8 mouse cellular contexts compared by ENCODE assay signal in the genomic region with DNA sequence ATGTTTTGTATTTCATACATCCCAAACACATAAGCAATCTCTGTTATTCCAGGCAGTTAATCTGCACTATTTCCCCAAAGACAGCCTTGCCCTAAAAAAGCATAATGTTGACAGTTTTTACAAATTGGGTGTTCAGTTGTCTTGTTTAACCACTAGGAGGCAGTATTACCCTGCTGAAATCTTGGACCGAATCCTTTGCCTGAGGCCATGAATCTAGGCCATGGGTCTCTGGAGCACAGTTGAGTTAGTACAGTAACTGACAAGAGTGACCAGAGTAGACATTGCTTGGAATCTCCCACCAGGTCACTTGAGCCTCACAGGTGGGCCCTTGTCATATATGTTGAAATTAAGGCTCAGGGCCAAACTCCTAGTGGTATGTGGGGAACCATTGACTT. TPM values are rescaled to one million over a fixed set of nuclear protein-coding genes. Genes with fewer than 3 reads are reported as not detected.
DNase-seq lines count a peak whose midpoint lies in the region; ATAC-seq and TF ChIP-seq lines count a peak whose summit lies in the region.
"Had no signal": no experiment of that assay in that cellular context is flagged by ENCODE, and none has a peak within 500 bp of the region (broad histone marks: within the 10 kb centered on the region; RNA-seq: fewer than 3 reads in every experiment).

No protein-coding gene starts in this region.

- DNase-seq in kidney, postnatal 14 days, result no peak
- peak; percentile 94 for DNase-seq in adipocyte (ENCODE audit: low spot score)
- DNase-seq in gastrocnemius, postnatal 14 days, result no peak
- no peak for DNase-seq in cerebellum, adult 11 months
- DNase-seq: right cerebral cortex, postnatal 4 days had no signal

- peaks cover 21% of the 10 kb centered on the region for H3K4me1 ChIP-seq in kidney, embryonic 15.5 days
- H3K4me1 ChIP-seq in E14TG2a.4 (replicated peaks; ENCODE audit: low read depth, low read length), result peaks cover 46% of the 10 kb centered on the region

- H3K9me3 ChIP-seq in kidney, embryonic 15.5 days (replicated peaks), result no peaks in the 10 kb centered on the region
- H3K9me3 ChIP-seq in E14TG2a.4 (ENCODE audit: low read length), result no peaks in the 10 kb centered on the region

- H3K4me3 ChIP-seq in kidney, embryonic 15.5 days (replicated peaks), result no peak overlapping the region
- H3K4me3 ChIP-seq in E14TG2a.4 (replicated peaks; ENCODE audit: low read length), result no peak overlapping the region

- peak overlapping the region; percentile 55 for H3K27ac ChIP-seq in kidney, embryonic 15.5 days

- no peak overlapping the region for H3K4me2 ChIP-seq in kidney, embryonic 15.5 days

- ATAC-seq in kidney, embryonic 15.5 days (replicated peaks; ENCODE audit: low FRiP score), result no peak
- peak; percentile 38 for ATAC-seq in megakaryocyte progenitor cell, adult 5-6 weeks (replicated peaks; ENCODE audit: poor library complexity)

- TF ChIP-seq CTCF in E14TG2a.4 (conservative IDR thresholded peaks at IDR 0.05; ENCODE audit: low read length), result peak; percentile 97

- no peaks in the 10 kb centered on the region for H3K27me3 ChIP-seq in kidney, embryonic 15.5 days
- no peaks in the 10 kb centered on the region for H3K27me3 ChIP-seq in E14TG2a.4 (ENCODE audit: insufficient read depth, low read length)

- H3K9ac ChIP-seq in kidney, embryonic 15.5 days, result no peak overlapping the region

- 86% methylated on average over 1 of the region's 1 CpGs for WGBS in kidney, embryonic 15.5 days

- H3K36me3 ChIP-seq in kidney, embryonic 15.5 days, result peaks cover 80% of the 10 kb centered on the region
- H3K36me3 ChIP-seq in E14TG2a.4 (ENCODE audit: insufficient read depth, low read length), result peaks cover 80% of the 10 kb centered on the region

- intact Hi-C loops in gastrocnemius, postnatal 14 days (cut with DNase I; ENCODE audit: low total_unique reads), result loop anchor here (5.0 to 10.0 kb wide), 2 partner anchors 52 to 200 kb away; no protein-coding TSS in a partner anchor

RNA-seq across cellular contexts. Expression of a gene that starts 12.5 kb away (rescaled TPM):
- 605 and 671 TPM in 2 replicates for polyA plus RNA-seq in kidney, embryonic 15.5 days (2015; fragmentation: Nextera tagmentation; extraction: Ambion mirVana)
- 486 and 506 TPM in 2 replicates for total RNA-seq in megakaryocyte progenitor cell, adult 5-6 weeks (2015)
- 767 and 797 TPM in 2 replicates for total RNA-seq in megakaryocyte progenitor cell, adult 5-6 weeks (2017)
- 10 to 100 TPM; 50.7 to 52.3 TPM for total RNA-seq in gastrocnemius, postnatal 14 days (2021)

RNA-seq across cellular contexts. Expression of a gene that starts 37.1 kb away (rescaled TPM):
- 98.5 and 105 TPM in 2 replicates for polyA plus RNA-seq in kidney, embryonic 15.5 days (2015; fragmentation: Nextera tagmentation; extraction: Ambion mirVana)
- 84.6 and 97.1 TPM in 2 replicates for total RNA-seq in megakaryocyte progenitor cell, adult 5-6 weeks (2015)
- total RNA-seq in megakaryocyte progenitor cell, adult 5-6 weeks (2017), result 50.8 and 85.5 TPM in 2 replicates
- 10 to 100 TPM; 25.3 to 29.0 TPM for total RNA-seq in gastrocnemius, postnatal 14 days (2021)

RNA-seq across cellular contexts. Expression of a gene that starts 45.9 kb away (rescaled TPM):
- polyA plus RNA-seq in kidney, embryonic 15.5 days (2015; fragmentation: Nextera tagmentation; extraction: Ambion mirVana), result 62.2 and 79.3 TPM in 2 replicates
- total RNA-seq in megakaryocyte progenitor cell, adult 5-6 weeks (2015), result 7.8 and 11.4 TPM in 2 replicates
- total RNA-seq in megakaryocyte progenitor cell, adult 5-6 weeks (2017), result 1.3 and 3.6 TPM in 2 replicates
- 10 to 100 TPM; 24.1 to 70.7 TPM for total RNA-seq in gastrocnemius, postnatal 14 days (2021)

Comparison
In these comparisons a context has a peak if more than half of its experiments do, and no peak if none do; other contexts are left out.
1. RNA of a gene that starts 12.5 kb away (total RNA-seq): 486 to 797 TPM in megakaryocyte progenitor cell, adult 5-6 weeks; 50.7 to 52.3 TPM in gastrocnemius, postnatal 14 days; every median in the first group is over 4 times any median in the second.